Mouse (Mus musculus): Measurements from ENCODE around the gene Bcar3. TPM values are rescaled to one million over a fixed set of nuclear protein-coding genes. Genes with fewer than 3 reads are reported as not detected.

Gene Bcar3
- total and polyA plus RNA-seq, 3 experiments: not detected

DNA sequence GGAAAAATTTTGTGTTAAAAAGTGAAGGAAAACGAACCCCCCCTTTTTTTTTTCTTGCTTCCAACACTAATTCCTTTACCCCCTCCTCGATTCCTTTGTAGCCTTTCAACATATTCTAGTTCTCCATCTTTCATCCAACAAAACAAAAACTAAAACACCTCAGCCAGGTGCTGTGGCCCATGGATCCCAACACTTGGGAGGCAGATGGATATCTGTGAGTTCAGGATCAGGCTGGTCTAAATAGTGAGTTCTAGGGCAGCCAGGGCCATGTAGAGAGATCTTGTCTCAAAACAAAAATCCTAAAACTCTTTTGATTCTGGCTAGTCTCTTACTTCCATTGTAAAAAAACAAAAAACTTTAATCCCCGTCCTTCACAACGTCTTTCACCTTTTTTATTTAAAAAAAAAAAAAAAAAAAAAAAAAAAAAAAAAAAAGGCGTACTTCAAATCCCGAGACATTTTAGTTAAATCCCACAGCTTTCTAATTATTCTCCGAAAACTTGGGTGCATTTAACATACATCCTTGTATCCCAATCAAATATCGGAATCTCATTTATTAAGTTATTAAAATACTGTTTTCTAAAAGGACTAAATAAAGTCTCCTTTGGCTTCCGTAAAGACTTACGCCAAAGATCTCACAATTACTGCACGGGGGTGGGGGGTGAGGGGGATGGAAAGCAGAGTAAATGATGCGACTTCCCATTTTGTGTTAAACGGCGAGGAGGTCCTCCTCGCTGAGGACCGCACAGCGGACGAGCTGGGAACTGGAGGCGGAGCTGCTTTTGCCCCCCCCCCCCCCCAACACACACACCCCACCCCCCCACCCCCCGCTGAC lies 20.3 kb upstream of the Bcar3 start (continued):
- TF ChIP-seq USF2 (IDR thresholded peaks at IDR 0.05; ENCODE audit: borderline replicate concordance in 1 of 2, insufficient read depth in 1 of 2, low read depth in 1 of 2, low read length in 2 of 2): no peak
- no peak for TF ChIP-seq TBP (IDR thresholded peaks at IDR 0.05; ENCODE audit: low read depth, low read length)
- TF ChIP-seq E2F4 (IDR thresholded peaks at IDR 0.05; ENCODE audit: borderline replicate concordance, low read depth, low read length): no peak
- TF ChIP-seq MYC (IDR thresholded peaks at IDR 0.05; ENCODE audit: low read depth, low read length): no peak

DNA sequence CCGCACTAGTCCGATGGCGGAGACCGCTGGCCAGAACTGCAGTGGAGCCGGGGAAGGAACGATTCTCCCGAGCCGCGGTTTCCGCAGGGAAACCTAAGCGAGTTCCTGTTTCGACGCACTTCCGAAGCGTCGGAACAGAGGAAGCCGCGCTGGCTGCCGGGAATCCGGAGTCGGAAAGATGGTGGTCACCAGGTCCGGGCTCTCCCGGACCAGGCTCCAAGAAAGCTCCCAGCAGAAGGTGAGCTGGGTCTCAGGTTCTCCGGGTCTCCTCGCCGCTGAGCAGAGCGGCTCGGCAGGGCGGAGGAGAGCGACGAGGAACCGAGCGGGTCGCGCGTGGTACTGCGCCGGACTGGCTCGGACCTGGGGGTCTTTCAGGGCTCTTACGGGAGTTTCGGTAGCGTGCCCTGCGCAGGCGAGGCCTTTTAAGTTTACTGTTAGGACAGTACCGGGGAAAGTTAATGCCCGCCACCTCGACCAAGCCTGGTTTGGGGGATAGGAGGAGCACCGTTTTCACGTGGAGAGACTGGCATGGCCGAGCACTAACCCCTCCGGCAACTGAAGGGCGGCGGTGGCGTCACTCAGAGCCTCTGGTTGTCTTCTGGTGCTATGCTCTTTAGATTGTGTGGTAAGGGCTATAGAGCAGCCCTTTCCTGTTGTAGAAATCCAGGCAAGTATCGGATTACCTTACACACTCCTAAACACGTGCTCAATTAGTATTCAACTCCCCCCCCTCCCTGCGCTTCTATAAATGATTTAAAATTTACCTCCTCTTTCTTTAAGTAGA lies 19.5 kb upstream of the Bcar3 start, which contains the start of gene Dnttip2:
Gene Dnttip2, plus strand, starts transcription at position 148 of the 784 bp plus-strand sequence.
- Histone ChIP-seq H3K4me1 (ENCODE audit: control insufficient read depth in 1 of 2, insufficient read depth in 2 of 2, low read length in 2 of 2) (peaks cover 8 to 30% of the 10 kb centered on the region in 2 experiments; a peak in 3 of 4 replicates), H3K36me3 (ENCODE audit: control insufficient read depth in 1 of 2, insufficient read depth in 2 of 2, low read length in 2 of 2) (peaks cover 9 to 38% of the 10 kb centered on the region in 2 experiments), H3K9me3 (replicated peaks; ENCODE audit: insufficient read depth, low read length) (no peaks in the 10 kb centered on the region), H3K4me3 (ENCODE audit: control insufficient read depth in 1 of 2, insufficient read depth in 1 of 2, low read depth in 2 of 2, low read length in 2 of 2) (peak within 1 kb of the TSS; percentile 89 to 90), H3K79me2 (ENCODE audit: control insufficient read depth, insufficient read depth, low read length, poor library complexity) (peaks cover 42% of the 10 kb centered on the region), H3K9ac (ENCODE audit: control insufficient read depth, low read depth, low read length, poor library complexity, severe bottlenecking) (peak within 1 kb of the TSS; percentile 96), H3K27me3 (ENCODE audit: control insufficient read depth in 1 of 2, insufficient read depth in 2 of 2, low read length in 2 of 2) (no peaks in the 10 kb centered on the region), H3K27ac (ENCODE audit: control insufficient read depth, low read depth, low read length) (peak within 1 kb of the TSS; percentile 70)
- DNase-seq (ENCODE audit: low read depth, low spot score): peak; percentile 97
- TF ChIP-seq MAZ (IDR thresholded peaks at IDR 0.05; ENCODE audit: low read depth, low read length): peak; percentile 91; the same call in 1 of the 2 replicates
- TF ChIP-seq BHLHE40 (IDR thresholded peaks at IDR 0.05; ENCODE audit: borderline replicate concordance, low read depth, low read length): no peak
- no peak for TF ChIP-seq ZNF384 (IDR thresholded peaks at IDR 0.05; ENCODE audit: low read depth, low read length)
- peak; percentile 78 for TF ChIP-seq MXI1 (IDR thresholded peaks at IDR 0.05; ENCODE audit: low read depth, low read length)
- TF ChIP-seq SMC3 (IDR thresholded peaks at IDR 0.05; ENCODE audit: low read depth, low read length): 0 out of 2 replicates have a peak, but pooled peaks have one; percentile 7
- 0 out of 2 replicates have a peak, but pooled peaks have one; percentile 58 for TF ChIP-seq GABPA (IDR thresholded peaks at IDR 0.05; ENCODE audit: low read depth, low read length)
- TF ChIP-seq NELFE (IDR thresholded peaks at IDR 0.05; ENCODE audit: low read depth, low read length): peak; percentile 89
- peak; percentile 72 to 82; a peak in 3 of 4 replicates for TF ChIP-seq POLR2A (IDR thresholded peaks at IDR 0.05; ENCODE audit: control insufficient read depth in 1 of 2, insufficient read depth in 1 of 2, low read depth in 1 of 2, low read length in 2 of 2, poor library complexity in 1 of 2)
- no peak for TF ChIP-seq USF2 (IDR thresholded peaks at IDR 0.05; ENCODE audit: borderline replicate concordance in 1 of 2, insufficient read depth in 1 of 2, low read depth in 1 of 2, low read length in 2 of 2)
- TF ChIP-seq E2F4 (IDR thresholded peaks at IDR 0.05; ENCODE audit: borderline replicate concordance, low read depth, low read length): no peak
- TF ChIP-seq TAL1 (IDR thresholded peaks at IDR 0.05; ENCODE audit: low read length): no peak
- peak in 1 of 2 experiments; percentile 44; a peak in 1 of 4 replicates for TF ChIP-seq EP300 (IDR thresholded peaks at IDR 0.05; ENCODE audit: low read depth in 1 of 2, low read length in 2 of 2)
- 0 out of 2 replicates have a peak, but pooled peaks have one; percentile 27 for TF ChIP-seq CHD1 (IDR thresholded peaks at IDR 0.05; ENCODE audit: low read depth, low read length)
- TF ChIP-seq MYC (IDR thresholded peaks at IDR 0.05; ENCODE audit: low read depth, low read length): peak; percentile 73
- TF ChIP-seq GATA1 (IDR thresholded peaks at IDR 0.05; ENCODE audit: low read depth, low read length): no peak
- TF ChIP-seq MEF2A (IDR thresholded peaks at IDR 0.05; ENCODE audit: extremely low read depth, insufficient replicate concordance, low read depth, low read length, poor library complexity, severe bottlenecking): peak; percentile 41; the same call in 1 of the 2 replicates
- peak; percentile 48 for TF ChIP-seq USF1 (IDR thresholded peaks at IDR 0.05; ENCODE audit: low read depth, low read length)
- TF ChIP-seq ZKSCAN1 (IDR thresholded peaks at IDR 0.05; ENCODE audit: low read depth, low read length): no peak
- TF ChIP-seq KAT2A (conservative IDR thresholded peaks at IDR 0.05; ENCODE audit: low read depth, low read length): peak; percentile 90
- TF ChIP-seq MAX (IDR thresholded peaks at IDR 0.05; ENCODE audit: low read length): peak; percentile 78; the same call in 1 of the 2 replicates
- no peak for TF ChIP-seq ZC3H11A (IDR thresholded peaks at IDR 0.05; ENCODE audit: low read depth, low read length)
- TF ChIP-seq NRF1 (IDR thresholded peaks at IDR 0.05; ENCODE audit: insufficient read depth, low read depth, low read length, poor library complexity, severe bottlenecking): peak; percentile 38; the same call in 1 of the 2 replicates
- peak; percentile 69 for TF ChIP-seq ETS1 (IDR thresholded peaks at IDR 0.05; ENCODE audit: low read depth, low read length)
- TF ChIP-seq TCF12 (IDR thresholded peaks at IDR 0.05; ENCODE audit: low read depth, low read length): peak; percentile 67
- no peak for TF ChIP-seq CHD2 (IDR thresholded peaks at IDR 0.05; ENCODE audit: low read length)
- no peak for TF ChIP-seq POLR2AphosphoS5 (IDR thresholded peaks at IDR 0.05; ENCODE audit: borderline replicate concordance, low read depth, low read length)
- TF ChIP-seq MAFK (IDR thresholded peaks at IDR 0.05; ENCODE audit: borderline replicate concordance, low read depth, low read length): no peak
- TF ChIP-seq SIN3A (IDR thresholded peaks at IDR 0.05; ENCODE audit: low read length): peak; percentile 97
- TF ChIP-seq CTCF (IDR thresholded peaks at IDR 0.05 in 2 of 3, conservative IDR thresholded peaks at IDR 0.05 in 1 of 3; ENCODE audit: control insufficient read depth in 1 of 3, insufficient read depth in 1 of 3, low read depth in 2 of 3, low read length in 3 of 3, poor library complexity in 1 of 3, severe bottlenecking in 1 of 3): no peak

Data from MEL (cell line).